Mouse (Mus musculus) gastrocnemius, postnatal 4 days (tissue): ENCODE measurements around the gene Lix1. TPM values are rescaled to one million over a fixed set of nuclear protein-coding genes. Genes with fewer than 3 reads are reported as not detected.
"Not testable (repeated sequence)": the region's sequence is repeated elsewhere in the genome, so short reads cannot be mapped to it uniquely, and the experiment has no call there.

ENCODE experiments used
- DNase-seq, 2 experiments: peaks; one replicate each; pipeline ENCODE4 v3.0.0; 2021 to 2022; ENCODE audit warnings: low spot score in 2 of 2, mixed read lengths in 2 of 2
- total RNA-seq, 2 experiments: library from RNA; stranded (reverse); gene quantifications; 2 replicates each; pipeline ENCODE4 v1.2.3; 2021

The Lix1 gene
- total RNA-seq, 2 experiments from 2014 or later: 3.2 TPM

DNA sequence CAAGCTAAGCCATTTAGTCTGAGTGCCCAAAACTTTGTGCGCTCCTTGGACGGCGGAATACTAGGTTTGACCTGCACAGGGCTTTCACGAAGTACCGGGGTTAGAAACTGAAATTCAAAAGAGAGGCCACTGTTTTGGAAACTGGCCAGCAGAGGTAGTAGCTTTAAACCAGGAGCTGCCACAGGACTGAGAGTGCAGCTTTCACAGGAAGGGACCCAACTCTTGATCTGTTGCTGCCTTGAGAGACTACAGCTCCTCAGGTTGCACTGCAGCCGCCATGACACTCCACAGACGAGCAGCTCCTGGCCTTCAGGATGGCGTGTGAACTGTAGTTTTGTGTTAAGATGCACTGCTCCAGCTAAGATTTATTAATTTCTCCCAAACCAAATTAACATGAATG, 89.6 kb downstream of the Lix1 start:
- DNase-seq: no peak

- not testable (repeated sequence) for DNase-seq
These were observed 93.8 kb downstream of the Lix1 start for GRCm38 (mm10) chr17:17496234-17496633.

- no peak for DNase-seq
These were observed 94.3 kb downstream of the Lix1 start for GRCm38 (mm10) chr17:17496730-17497129.

- DNase-seq: no peak
These were observed 96.4 kb downstream of the Lix1 start for GRCm38 (mm10) chr17:17498848-17499247.

- no peak for DNase-seq
These were observed 96.8 kb downstream of the Lix1 start for GRCm38 (mm10) chr17:17499278-17499677.

DNA sequence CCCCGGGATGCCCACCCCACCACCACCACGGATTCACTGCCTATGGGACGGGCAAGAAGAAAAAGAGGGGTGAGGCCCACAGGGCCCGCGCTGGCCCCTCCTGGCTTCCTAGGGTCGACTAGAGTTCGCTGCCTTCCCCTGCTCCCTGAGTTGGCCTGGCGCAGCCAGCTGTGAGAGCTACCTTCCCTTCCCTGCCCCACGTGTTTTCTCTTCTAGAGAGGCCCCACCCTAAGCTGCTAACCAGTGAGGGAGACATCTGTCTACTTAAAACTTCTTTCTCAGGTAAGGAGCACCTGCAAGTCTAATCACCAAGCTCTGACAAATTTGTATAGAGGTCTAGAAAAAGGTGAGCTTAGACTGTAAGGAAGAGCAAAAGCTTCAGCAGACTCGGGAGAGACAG, 104.2 kb downstream of the Lix1 start:
- no peak for DNase-seq

Other genes starting within 250 kb of the Lix1 start
- 10 to 100 TPM; 16.6 to 17.7 TPM for gene Riok2, start 28.4 kb upstream of the Lix1 start, total RNA-seq
- gene Lnpep, start 222.4 kb downstream of the Lix1 start, total RNA-seq: 100 to 1,000 TPM; 103 to 115 TPM